Mouse (Mus musculus) spleen, adult 18-20 months (tissue): ENCODE data around the gene Col13a1.

Experiments
- DNase-seq, 2 experiments: peaks; one replicate each; pipeline ENCODE4 v3.0.0; 2022; ENCODE audit warnings: mixed read lengths in 2 of 2

Gene Col13a1

DNA sequence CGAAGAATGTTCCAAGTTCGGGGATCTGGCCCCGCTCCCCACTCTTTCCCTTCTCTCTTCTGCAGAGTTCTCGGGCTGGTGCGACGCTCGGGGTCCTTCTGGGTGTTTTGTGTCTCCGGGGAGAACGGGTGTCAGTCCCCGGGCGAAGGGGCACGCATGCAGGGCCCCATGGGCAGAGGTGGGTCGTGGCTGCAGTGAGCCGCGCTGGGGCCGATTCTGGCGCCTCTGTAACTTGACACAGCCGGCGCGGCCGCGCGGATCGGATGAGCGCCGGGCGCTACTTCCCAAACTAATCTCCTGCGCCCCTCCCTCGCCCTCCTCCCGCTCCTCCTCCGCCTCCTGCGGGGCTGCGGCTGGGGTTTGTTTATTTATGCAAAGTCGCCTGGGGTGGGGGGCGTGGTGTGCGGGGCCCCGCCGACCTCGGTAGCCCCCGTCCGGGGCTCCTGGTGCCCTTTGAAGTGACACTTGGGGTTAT, at the start of gene Col13a1:
TSS of gene Col13a1 (minus strand) at position 243 of the 475 bp plus-strand sequence.
- DNase-seq: no peak

- DNase-seq: no peak
Measured at GRCm38 (mm10) chr10:62027699-62028098, 48.8 kb upstream of the Col13a1 start.

GRCm38 (mm10) chr10:62023821-62024551, 45.1 kb upstream of the Col13a1 start:
- DNase-seq: no peak

- DNase-seq: no peak
Measured at GRCm38 (mm10) chr10:62020068-62020620, 41.2 kb upstream of the Col13a1 start.

DNA sequence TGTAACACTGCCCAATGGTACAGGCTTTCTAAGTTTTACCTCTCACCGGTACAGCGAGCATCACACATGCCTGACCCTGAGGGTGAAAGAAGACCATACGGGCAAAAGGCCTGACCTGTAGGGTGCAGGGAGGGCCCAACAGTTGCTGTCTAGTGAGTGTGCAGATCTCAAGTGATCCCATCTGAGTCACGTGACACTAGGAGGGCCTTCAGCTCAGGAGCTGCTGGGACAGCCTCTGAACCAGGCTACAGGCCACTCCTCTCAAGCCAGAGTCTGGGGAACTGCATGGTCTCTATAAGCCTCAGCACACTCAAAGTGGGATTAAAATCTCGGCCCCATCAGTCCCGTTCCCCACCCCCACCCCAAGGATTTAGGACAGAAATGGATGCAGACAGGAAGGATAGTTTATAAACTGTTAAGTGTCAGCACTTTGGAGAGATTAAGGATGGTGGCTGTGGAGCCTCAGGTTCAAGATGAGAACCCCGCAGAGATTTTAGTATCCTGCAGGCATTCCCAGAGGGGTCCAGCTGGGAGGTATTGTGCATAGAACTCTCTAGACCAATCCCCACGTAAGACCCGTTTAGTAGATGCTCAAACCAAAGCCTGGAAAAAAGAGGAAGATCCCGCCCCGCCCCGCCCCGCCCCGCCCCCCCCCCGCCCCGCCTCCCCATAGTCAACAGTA, 40.6 kb upstream of the Col13a1 start:
- DNase-seq: no peak

- no peak for DNase-seq
Measured at GRCm38 (mm10) chr10:62016947-62017346, 38.0 kb upstream of the Col13a1 start.

GRCm38 (mm10) chr10:62013190-62013589, 34.3 kb upstream of the Col13a1 start:
- no peak for DNase-seq

DNA sequence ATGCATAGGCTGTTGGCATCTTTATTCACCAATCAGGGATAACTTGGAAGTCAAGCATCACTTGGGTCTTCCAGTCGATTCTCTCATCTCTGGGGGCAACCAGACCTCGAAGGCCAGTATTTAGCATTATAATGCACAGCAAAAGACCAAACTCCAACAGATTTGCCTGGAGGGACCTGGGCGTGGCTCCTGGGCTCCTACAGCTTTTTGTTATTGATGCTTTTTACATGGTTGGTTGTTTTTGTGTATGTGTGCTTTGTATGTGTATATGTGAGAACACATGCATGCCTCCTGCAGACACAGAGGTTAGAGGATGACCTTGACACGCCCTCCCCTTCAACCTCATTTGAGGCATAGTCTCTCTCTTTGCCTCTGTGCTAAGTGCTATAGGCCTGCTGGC, 33.5 kb upstream of the Col13a1 start:
- DNase-seq: no peak

GRCm38 (mm10) chr10:62009981-62010500, 31.1 kb upstream of the Col13a1 start:
- DNase-seq: no peak

DNA sequence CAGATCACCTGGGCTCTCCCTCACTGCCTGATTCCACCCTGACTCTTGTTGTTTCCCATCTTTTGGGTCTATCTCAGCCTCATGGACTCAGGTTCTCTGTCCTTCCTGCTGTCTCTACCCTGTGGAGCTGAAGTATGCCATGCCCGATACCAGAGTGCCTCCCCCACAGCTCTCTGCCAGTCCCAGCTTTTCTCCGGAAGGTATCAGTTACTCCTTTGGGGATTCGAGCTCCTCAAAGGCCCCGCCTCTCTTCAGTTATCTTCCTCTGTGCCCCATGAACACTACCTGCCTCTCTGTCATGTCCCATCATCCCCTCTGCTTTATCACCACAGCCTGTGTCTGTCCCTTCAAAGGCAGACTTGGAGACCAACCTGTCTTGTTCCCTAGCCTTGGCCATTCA, 29.1 kb upstream of the Col13a1 start:
- no peak for DNase-seq

DNA sequence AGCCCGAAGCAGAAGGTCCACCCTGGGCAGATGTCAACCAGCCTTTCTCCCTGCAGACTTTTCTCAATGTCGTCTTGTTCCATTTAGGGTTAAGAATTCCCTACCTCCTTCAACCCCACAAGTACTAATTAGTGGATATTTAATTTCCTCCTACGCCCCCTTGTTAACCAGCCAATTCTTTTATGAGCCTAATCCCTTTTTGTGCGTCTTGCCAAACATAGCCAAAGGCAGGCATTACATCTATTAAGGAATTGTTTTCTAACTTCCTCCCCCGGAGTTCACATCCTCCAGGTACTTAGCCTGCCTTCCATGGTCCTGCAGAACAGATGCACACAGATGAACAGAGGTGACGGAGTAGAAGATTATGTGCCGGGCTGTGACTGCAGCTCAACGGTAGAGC, 27.5 kb upstream of the Col13a1 start:
- no peak for DNase-seq

- DNase-seq: no peak
Measured at GRCm38 (mm10) chr10:62000216-62000615, 21.3 kb upstream of the Col13a1 start.

GRCm38 (mm10) chr10:61999766-62000165, 20.9 kb upstream of the Col13a1 start:
- no peak for DNase-seq

DNA sequence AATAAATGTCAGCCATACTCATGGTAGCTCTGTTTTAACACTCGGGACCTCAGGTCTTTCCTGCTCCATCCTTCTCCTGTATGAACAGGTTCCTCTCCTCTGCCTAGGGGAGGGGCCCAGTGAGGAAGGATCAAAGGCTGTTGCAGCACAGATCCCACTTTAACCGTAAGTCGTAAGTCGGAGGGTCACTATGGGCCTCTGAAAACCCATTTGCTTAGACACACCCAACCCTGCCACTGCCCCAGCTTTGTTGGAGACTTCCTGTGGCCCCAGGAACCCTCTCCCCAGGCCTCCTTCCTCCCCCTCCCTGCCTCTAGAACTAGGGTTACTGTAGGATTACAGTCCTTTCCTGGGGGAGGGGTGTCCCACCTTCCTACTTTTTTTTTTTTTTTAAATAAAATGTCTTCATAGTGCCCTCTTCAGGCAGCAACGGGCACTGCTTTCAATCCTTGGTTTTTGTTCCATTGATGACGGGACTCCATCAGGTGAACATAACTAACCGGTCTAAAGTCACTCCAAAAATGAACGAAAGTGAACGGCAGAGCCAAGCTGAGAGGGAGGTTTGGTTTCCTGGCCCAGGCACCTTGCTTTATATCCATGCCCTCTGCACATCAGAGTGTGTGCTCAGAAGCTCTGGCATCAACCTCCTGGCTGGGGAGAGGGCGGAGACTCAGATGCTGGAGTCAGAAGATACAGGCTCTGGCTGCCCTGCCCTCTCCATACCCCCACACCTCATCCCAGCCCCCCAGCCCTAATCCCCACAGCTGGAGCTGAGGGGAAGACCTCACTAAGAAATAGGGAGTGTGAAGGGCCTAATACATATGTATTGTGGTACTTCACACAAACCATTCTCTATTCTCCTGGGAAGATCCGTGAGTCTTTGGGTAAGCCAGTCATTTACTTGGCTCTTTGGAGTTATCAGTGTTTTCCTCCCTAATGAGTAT, 12.8 kb upstream of the Col13a1 start:
- DNase-seq: no peak

DNA sequence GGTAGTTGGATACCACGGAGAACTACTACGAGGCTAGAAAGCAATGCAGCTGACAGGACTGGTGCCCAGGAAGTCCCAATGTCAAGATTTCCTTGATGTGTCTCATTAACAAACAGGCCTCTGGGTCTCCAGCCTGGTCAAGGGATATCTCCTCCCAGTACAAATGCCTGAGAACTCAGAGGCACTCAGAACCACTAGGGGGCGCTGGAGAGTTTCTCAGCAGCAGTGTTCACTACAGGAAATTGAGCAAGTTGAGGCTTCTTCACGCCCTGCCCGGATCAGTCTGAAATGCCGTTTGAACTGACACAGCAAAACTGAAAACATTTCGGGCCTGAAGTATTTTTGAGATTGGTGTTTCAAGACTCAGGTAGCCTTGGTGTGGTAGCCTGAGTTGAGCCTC, 1.5 kb upstream of the Col13a1 start:
- DNase-seq: peak; percentile 37 to 79

DNA sequence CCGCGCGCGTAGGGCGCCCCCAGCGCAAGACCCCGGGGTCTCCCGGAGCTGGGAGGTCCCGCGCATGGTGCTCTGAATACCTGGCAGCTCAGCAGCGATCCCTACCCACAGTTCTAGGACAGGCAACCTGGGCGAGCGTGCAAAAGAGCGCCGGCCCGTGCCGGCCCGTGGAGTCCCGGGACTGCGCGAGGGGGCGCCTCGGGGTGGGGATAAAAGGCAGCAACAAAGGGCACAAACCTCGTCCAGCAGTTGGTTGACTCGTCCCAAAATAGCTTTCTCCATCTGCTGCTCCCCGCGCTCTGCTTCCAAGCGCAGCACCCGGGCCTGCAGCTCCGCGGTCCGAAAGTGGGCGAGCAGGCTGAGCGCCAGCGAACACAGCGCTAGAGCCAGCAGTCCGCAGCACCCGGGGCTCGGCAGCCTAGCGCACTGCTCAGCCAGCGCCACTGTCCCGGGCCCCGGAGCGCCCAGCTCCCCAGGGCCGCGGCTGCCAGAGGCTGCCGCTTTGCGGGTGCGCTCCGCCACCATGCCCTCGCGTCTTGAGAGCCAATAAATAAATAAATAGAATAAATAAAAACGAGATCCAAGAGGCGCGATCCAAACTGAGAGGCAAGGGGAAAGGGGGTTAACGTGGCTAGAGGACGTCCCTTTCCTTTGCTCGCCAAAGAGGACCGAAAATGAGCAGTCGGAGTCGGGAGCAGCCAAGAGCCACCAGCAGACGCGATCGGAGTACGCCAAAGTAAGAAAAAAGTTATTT, 619 bp downstream of the Col13a1 start:
- no peak for DNase-seq

GRCm38 (mm10) chr10:61977392-61978096, 1.4 kb downstream of the Col13a1 start:
- DNase-seq: no peak

GRCm38 (mm10) chr10:61976987-61977386, 1.9 kb downstream of the Col13a1 start:
- no peak for DNase-seq

- no peak for DNase-seq
Measured at GRCm38 (mm10) chr10:61974581-61974980, 4.3 kb downstream of the Col13a1 start.

- no peak for DNase-seq
Measured at GRCm38 (mm10) chr10:61972041-61972440, 6.9 kb downstream of the Col13a1 start.

GRCm38 (mm10) chr10:61968003-61968553, 10.8 kb downstream of the Col13a1 start:
- DNase-seq: no peak
